Mouse (Mus musculus) midbrain, embryonic 13.5 days (tissue): ENCODE measurements at regions not wholly inside any gene's neighbourhood (a gene's known extent, or its start where the extent isn't known, plus 50 kb on each side); places are given as distances from the start of the nearest gene placed in this dataset.
A peak's percentile ranks its signal among the peaks of the same experiment; 100 is the strongest.

ENCODE experiments used
- ATAC-seq: fragments of 200-750 bp; cut with Nextera tagmentation; 2 replicates; pipeline ENCODE4 v1.8.0; 2017; ENCODE audit warnings: mild to moderate bottlenecking, moderate TSS enrichment, moderate library complexity
- H3K27ac ChIP-seq: fragments of 300-500 bp; sonication (generic); 2 replicates; pipeline ENCODE4 v1.5.1; 2015; ENCODE audit warnings: inconsistent platforms, mild to moderate bottlenecking, moderate library complexity
- H3K27me3 ChIP-seq: fragments of 300-500 bp; sonication (generic); 2 replicates; pipeline ENCODE4 v1.6.1; 2015; ENCODE audit warnings: mild to moderate bottlenecking, inconsistent platforms
- H3K36me3 ChIP-seq: fragments of 300-500 bp; sonication (generic); 2 replicates; pipeline ENCODE4 v1.6.1; 2015; ENCODE audit warnings: mild to moderate bottlenecking, inconsistent platforms
- H3K4me1 ChIP-seq: fragments of 300-500 bp; sonication (generic); replicated peaks from 2 replicates; pipeline ENCODE4 v1.6.1; 2015; ENCODE audit warnings: inconsistent platforms
- H3K4me2 ChIP-seq: fragments of 300-500 bp; sonication (generic); replicated peaks from 2 replicates; pipeline ENCODE4 v1.6.1; 2015; ENCODE audit warnings: moderate library complexity, mild to moderate bottlenecking, inconsistent platforms
- H3K4me3 ChIP-seq: fragments of 300-500 bp; sonication (generic); replicated peaks from 2 replicates; pipeline ENCODE4 v1.5.1; 2015; ENCODE audit warnings: mild to moderate bottlenecking, inconsistent platforms
- H3K9ac ChIP-seq: fragments of 300-500 bp; sonication (generic); replicated peaks from 2 replicates; pipeline ENCODE4 v1.6.1; 2015; ENCODE audit warnings: mild to moderate bottlenecking, inconsistent platforms
- H3K9me3 ChIP-seq: fragments of 300-500 bp; sonication (generic); 2 replicates; pipeline ENCODE4 v1.6.1; 2016; ENCODE audit warnings: mild to moderate bottlenecking, inconsistent platforms
- WGBS: fragments of 180-500 bp; shearing (Covaris S2); methylation state at CpG from one replicate; pipeline ENCODE4 v1.1.7; 2015; 5-methylcytosine and 5-hydroxymethylcytosine counted together

DNA sequence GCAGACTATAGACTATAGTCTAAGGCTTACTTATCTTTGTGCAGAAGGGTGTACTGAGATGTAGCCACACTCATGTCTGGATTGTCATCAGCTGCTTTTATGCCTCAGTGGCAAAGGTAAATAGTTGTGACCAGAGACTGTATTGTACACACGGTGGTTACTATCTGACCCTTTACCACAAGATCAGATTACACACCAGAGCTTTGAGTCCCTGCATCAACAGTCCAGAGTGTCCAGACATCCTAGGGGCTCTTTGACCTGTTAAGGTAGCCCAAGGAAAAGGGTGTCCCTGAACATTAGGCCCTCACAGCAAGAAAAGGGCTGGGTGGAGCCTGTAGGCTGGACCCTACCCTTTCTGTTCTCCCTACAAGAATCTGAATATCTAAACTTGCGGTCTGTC lies 436.4 kb downstream of the Fut8 start:
- 71% methylated on average over 2 of the region's 2 CpGs for WGBS
- Histone ChIP-seq H3K9me3 (no peaks in the 10 kb centered on the region), H3K4me3 (no peak overlapping the region)

GRCm38 (mm10) chr12:77674755-77675154 lies 436.8 kb downstream of the Fut8 start:
- WGBS, result 87% methylated on average over 5 of the region's 5 CpGs
- Histone ChIP-seq H3K9me3 (no peaks in the 10 kb centered on the region), H3K4me3 (no peak overlapping the region), H3K4me2 (no peak overlapping the region), H3K4me1 (peaks cover 18% of the 10 kb centered on the region; the same call in 1 of the 2 replicates), H3K27me3 (no peaks in the 10 kb centered on the region; the same call in 1 of the 2 replicates), H3K9ac (no peak overlapping the region), H3K27ac (no peak overlapping the region), H3K36me3 (no peaks in the 10 kb centered on the region)
- ATAC-seq, result no peak

More for the DNA sequence above, 436.4 kb downstream of the Fut8 start:
- no peak overlapping the region for H3K4me2 ChIP-seq
- no peak overlapping the region for H3K27ac ChIP-seq
- no peak for ATAC-seq
- peaks cover 18% of the 10 kb centered on the region; the same call in 1 of the 2 replicates for H3K4me1 ChIP-seq
- no peaks in the 10 kb centered on the region; the same call in 1 of the 2 replicates for H3K27me3 ChIP-seq
- H3K36me3 ChIP-seq, result no peaks in the 10 kb centered on the region
- no peak overlapping the region for H3K9ac ChIP-seq

DNA sequence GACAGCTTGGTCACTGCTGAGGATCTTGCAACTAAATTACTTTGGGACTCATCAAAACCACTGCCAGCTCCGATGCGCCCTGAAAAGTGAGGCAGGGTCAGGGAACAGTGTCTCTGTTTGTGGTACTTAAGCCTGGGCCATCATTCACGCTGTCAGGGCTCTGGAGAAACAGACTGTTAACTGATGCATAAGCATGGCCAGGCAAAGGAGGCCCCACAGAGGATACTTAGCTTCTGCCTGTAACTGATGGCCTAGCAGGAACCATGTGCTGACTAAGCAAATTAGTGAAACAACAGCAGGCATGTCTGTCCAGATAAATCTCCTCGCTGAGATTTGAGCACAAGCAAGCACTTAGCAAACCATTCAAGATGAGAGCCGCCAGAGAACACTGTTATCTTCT lies 440.1 kb downstream of the Fut8 start:
- WGBS, result 63% methylated on average over 5 of the region's 5 CpGs

DNA sequence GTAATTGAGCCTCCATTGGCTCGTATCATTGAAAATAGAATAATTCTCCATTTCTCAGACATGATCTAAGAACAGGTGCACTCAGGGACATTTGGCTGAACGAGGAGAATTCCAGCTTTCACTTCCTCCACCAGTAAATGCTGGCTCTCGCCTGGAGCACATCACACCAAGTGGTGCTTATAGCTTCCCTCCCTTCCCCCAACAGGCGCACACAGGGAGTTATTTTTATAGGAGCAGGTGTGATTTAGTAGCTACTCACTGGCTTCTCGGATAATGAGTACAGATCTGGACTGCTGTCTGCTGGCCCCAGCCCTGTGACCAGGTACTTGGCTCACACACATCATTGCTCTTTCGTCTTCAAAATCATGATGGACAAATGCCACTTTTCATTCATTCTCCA lies 456.2 kb downstream of the Fut8 start:
- no peak for ATAC-seq
- H3K4me3 ChIP-seq, result no peak overlapping the region
- no peaks in the 10 kb centered on the region for H3K9me3 ChIP-seq
- H3K27ac ChIP-seq, result no peak overlapping the region
- 79% methylated on average over 6 of the region's 6 CpGs for WGBS
- no peak overlapping the region for H3K4me2 ChIP-seq
- H3K36me3 ChIP-seq, result no peaks in the 10 kb centered on the region
- no peaks in the 10 kb centered on the region for H3K27me3 ChIP-seq
- H3K4me1 ChIP-seq, result peaks cover 14% of the 10 kb centered on the region
- H3K9ac ChIP-seq, result no peak overlapping the region

More for the DNA sequence above, 440.1 kb downstream of the Fut8 start:
- H3K4me3 ChIP-seq, result no peak overlapping the region
- no peak overlapping the region for H3K27ac ChIP-seq
- no peak overlapping the region for H3K9ac ChIP-seq
- no peak for ATAC-seq
- 0 out of 2 replicates have a peak, but pooled peaks cover 8% of the 10 kb centered on the region for H3K4me1 ChIP-seq
- H3K4me2 ChIP-seq, result no peak overlapping the region
- no peaks in the 10 kb centered on the region for H3K27me3 ChIP-seq
- no peaks in the 10 kb centered on the region for H3K36me3 ChIP-seq
- H3K9me3 ChIP-seq, result no peaks in the 10 kb centered on the region

DNA sequence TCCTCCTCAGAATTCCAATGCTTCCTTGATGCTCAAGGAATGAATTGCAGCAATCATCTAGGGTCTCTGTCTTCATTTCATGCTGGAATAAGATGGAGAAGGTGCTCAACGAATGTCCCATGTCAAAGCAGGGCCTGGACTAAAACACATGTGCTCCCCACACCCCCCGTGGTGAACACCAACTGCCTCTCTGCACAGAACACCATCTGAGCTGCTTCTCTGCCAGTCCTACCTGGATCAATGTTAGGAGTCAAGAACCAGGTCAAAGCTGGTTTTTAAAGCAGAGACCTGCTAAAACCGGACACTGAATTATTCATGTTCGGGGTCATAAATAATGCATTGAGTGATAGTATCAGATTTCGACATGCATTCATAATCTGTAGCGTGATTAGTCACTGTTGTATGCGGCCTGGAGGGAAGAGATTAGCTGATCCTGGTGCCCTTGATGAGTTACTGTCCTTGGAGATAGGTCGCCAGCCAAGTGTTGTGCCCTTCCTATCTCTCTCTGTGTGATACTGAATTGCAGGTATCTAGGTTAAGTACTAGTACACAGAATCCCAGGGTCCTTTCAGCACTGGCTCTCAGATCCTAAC lies 458.2 kb downstream of the Fut8 start:
- Histone ChIP-seq H3K4me2 (no peak overlapping the region), H3K27me3 (no peaks in the 10 kb centered on the region), H3K27ac (peak overlapping the region; percentile 17; the same call in 1 of the 2 replicates), H3K36me3 (no peaks in the 10 kb centered on the region), H3K4me3 (no peak overlapping the region), H3K9me3 (no peaks in the 10 kb centered on the region), H3K9ac (no peak overlapping the region), H3K4me1 (peaks cover 23% of the 10 kb centered on the region)
- WGBS, result 48% methylated on average over 8 of the region's 8 CpGs
- peak; percentile 73 for ATAC-seq

DNA sequence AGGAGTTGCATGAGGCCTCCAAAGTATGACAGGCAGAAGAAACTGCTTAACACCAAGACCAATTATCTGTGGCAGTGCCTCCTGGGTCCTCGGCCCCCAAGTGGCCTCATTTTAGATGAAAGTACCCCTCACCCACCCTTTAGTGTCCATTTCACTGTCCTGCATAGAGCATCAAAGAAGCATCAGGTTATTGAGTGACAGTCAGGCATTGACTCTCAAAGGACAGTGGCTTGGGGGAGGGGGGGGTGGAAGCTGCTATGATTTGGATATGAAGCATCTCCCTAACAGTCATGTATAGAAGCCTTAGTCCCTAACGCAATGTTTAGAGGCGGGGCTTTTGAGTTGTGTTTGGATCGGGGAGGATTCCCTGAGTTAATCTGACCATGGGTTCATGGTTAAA lies 458.7 kb downstream of the Fut8 start:
- H3K4me2 ChIP-seq, result no peak overlapping the region
- 79% methylated on average over 4 of the region's 4 CpGs for WGBS
- peak; percentile 50 for ATAC-seq
- no peaks in the 10 kb centered on the region for H3K36me3 ChIP-seq
- H3K4me3 ChIP-seq, result no peak overlapping the region
- no peaks in the 10 kb centered on the region for H3K27me3 ChIP-seq
- H3K27ac ChIP-seq, result peak overlapping the region; percentile 17; the same call in 1 of the 2 replicates
- peaks cover 23% of the 10 kb centered on the region for H3K4me1 ChIP-seq
- no peak overlapping the region for H3K9ac ChIP-seq
- no peaks in the 10 kb centered on the region for H3K9me3 ChIP-seq

DNA sequence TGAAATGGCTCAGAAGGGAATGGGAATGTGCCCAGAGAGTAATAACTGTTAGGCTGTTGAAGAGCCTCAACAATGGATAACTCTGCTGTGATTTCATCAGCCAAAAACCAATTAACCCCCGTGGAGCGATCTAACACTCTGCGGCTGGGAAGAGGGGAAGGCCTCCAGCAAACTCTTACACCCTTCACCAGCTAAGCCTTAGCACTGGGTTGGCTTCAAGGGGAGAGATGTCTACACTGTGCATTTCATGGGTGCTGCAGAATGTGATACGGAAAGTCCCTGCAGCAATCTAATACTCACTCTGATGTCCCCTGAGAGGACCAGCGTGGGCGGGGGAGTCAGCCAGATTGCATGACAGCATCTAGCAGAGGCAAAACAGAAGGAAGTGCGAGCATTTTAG lies 460.2 kb downstream of the Fut8 start:
- H3K27ac ChIP-seq, result no peak overlapping the region
- no peak overlapping the region for H3K9ac ChIP-seq
- H3K36me3 ChIP-seq, result no peaks in the 10 kb centered on the region
- H3K4me2 ChIP-seq, result no peak overlapping the region
- H3K27me3 ChIP-seq, result no peaks in the 10 kb centered on the region
- 77% methylated on average over 7 of the region's 7 CpGs for WGBS
- no peak overlapping the region for H3K4me3 ChIP-seq
- no peak for ATAC-seq
- peaks cover 23% of the 10 kb centered on the region for H3K4me1 ChIP-seq
- no peaks in the 10 kb centered on the region for H3K9me3 ChIP-seq

DNA sequence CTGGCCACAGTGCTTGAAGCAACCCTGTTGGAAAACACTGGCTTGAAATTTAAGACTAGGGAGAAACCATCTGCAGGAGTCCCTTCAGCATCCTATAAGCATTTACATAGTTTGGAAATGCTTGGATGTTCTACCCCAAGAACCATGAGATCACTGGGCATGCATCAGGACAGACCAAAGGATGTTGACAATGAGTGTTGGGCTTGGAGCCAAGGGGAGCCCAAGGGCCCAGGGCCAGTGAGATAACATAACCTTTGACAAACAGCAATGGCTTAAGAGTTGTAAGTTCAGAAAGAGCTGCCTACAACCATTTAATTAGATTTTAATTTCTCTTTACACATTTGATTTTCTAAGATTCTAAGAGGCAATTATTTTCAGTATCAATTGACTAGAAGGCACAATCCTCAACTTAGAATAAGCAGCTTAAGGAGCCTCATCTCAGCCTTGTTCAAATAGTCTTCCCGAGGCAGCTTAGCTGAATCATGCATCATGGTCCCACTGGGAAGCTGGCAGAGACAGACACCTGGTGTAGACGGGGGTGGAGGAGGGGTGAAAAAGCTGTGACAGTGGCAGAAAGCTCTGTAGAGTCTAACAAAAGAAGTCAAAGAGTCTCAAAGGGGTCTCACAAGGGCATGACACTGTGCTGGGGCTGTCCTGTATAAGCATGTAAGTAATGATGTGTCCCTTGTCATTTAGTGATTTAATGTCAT lies 462.1 kb downstream of the Fut8 start:
- Histone ChIP-seq H3K4me1 (peaks cover 23% of the 10 kb centered on the region), H3K36me3 (no peaks in the 10 kb centered on the region), H3K4me3 (no peak overlapping the region), H3K27me3 (no peaks in the 10 kb centered on the region), H3K9ac (no peak overlapping the region), H3K9me3 (no peaks in the 10 kb centered on the region), H3K4me2 (no peak overlapping the region), H3K27ac (no peak overlapping the region)
- no peak for ATAC-seq
- WGBS, result 12% methylated on average over 2 of the region's 2 CpGs

GRCm38 (mm10) chr12:77715506-77715905 lies 477.6 kb downstream of the Fut8 start:
- no peaks in the 10 kb centered on the region for H3K36me3 ChIP-seq
- H3K4me1 ChIP-seq, result peaks cover 18% of the 10 kb centered on the region
- no peak overlapping the region for H3K9ac ChIP-seq
- no peak for ATAC-seq
- no peaks in the 10 kb centered on the region for H3K9me3 ChIP-seq
- no peak overlapping the region for H3K4me3 ChIP-seq
- H3K27ac ChIP-seq, result peak overlapping the region; percentile 68; the same call in 1 of the 2 replicates
- WGBS, result 69% methylated on average over 7 of the region's 7 CpGs
- H3K4me2 ChIP-seq, result no peak overlapping the region
- no peaks in the 10 kb centered on the region for H3K27me3 ChIP-seq

GRCm38 (mm10) chr12:77715979-77716378 lies 478.1 kb downstream of the Fut8 start:
- Histone ChIP-seq H3K36me3 (no peaks in the 10 kb centered on the region), H3K9ac (no peak overlapping the region), H3K27ac (peak overlapping the region; percentile 68), H3K9me3 (no peaks in the 10 kb centered on the region), H3K4me1 (peaks cover 18% of the 10 kb centered on the region), H3K4me2 (no peak overlapping the region), H3K27me3 (no peaks in the 10 kb centered on the region), H3K4me3 (no peak overlapping the region)
- ATAC-seq, result peak; percentile 95
- 6% methylated on average over 2 of the region's 2 CpGs for WGBS

- no peak overlapping the region for H3K4me2 ChIP-seq
- WGBS, result 33% methylated on average over 4 of the region's 4 CpGs
- no peak overlapping the region for H3K9ac ChIP-seq
- H3K36me3 ChIP-seq, result no peaks in the 10 kb centered on the region
- no peaks in the 10 kb centered on the region for H3K27me3 ChIP-seq
- no peak for ATAC-seq
- no peaks in the 10 kb centered on the region for H3K9me3 ChIP-seq
- no peak overlapping the region for H3K4me3 ChIP-seq
- no peak overlapping the region for H3K27ac ChIP-seq
- H3K4me1 ChIP-seq, result no peaks in the 10 kb centered on the region
These were observed 466.3 kb upstream of the Gm6657 start for GRCm38 (mm10) chr12:77727766-77728165.

- WGBS, result 66% methylated on average over 6 of the region's 6 CpGs
- Histone ChIP-seq H3K9ac (no peak overlapping the region), H3K27ac (no peak overlapping the region), H3K4me2 (no peak overlapping the region), H3K4me1 (peaks cover 6% of the 10 kb centered on the region; the same call in 1 of the 2 replicates), H3K9me3 (no peaks in the 10 kb centered on the region), H3K27me3 (no peaks in the 10 kb centered on the region), H3K36me3 (no peaks in the 10 kb centered on the region), H3K4me3 (no peak overlapping the region)
- ATAC-seq, result no peak
These were observed 454.8 kb upstream of the Gm6657 start for GRCm38 (mm10) chr12:77739047-77739760.
